Mouse (Mus musculus) cerebral cortex, adult 2 months (tissue): ENCODE results near the gene Dlg2.

ENCODE experiments used
- WGBS: fragments of 180-500 bp; shearing (Covaris S2); methylation state at CpG from one replicate; pipeline ENCODE4 v1.1.7; 2018; 5-methylcytosine and 5-hydroxymethylcytosine counted together

Dlg2 gene

DNA sequence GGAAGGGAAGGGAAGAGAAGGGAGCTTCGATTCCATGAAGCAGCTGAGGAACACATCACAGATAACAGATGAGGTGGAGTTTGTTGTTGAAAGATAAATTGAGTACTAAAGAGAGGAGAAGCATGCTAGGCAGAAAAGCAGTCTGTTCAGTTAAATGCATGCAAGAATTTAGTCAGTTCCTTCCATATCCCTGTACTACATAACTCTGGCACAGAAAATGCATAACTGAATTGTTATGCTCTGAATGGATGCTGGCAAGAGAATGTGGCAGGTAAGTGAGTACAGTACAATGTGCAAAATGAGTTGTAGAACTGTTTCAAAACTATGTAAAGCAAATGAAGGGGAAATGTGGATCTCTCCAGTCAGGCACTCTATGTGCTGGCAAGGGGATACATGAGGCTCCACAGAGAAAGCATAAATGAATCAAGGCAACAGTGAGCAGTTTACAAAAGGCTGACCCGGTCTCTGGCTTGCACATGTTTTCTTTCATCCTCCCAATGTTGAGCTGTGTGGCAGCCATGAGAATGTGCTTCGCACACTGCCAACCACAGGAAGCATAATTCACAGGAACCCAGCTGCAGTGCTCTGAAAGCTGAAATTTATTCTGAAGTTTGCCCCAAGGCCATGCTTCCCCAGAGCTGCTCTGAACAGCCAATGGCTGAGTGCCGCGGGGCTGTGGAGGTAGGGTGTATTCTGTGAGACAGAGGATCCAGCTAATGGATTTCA is 1386.5 kb downstream of the Dlg2 start:
- WGBS, result 27% methylated on average over 5 of the region's 5 CpGs

DNA sequence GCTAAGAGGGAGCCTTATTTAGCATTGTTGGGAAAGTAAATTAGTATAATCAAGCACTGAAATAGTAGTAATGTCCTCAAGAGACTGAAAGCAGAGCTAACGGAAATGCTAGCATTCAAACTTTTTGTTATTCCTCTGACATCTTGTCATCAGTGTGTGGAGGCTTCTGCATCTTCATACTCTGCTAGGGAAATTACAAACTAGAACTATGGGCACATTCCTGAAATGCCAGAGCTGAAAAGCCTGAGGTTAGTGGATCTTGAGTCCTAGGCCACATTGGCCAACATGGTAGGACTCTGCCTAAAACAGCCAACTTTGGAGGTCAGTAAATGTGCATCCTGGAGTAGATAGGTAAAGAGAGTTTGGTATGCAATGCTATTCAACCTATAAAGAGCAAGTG is 1392.4 kb downstream of the Dlg2 start:
- 56% methylated on average over 1 of the region's 1 CpGs for WGBS

DNA sequence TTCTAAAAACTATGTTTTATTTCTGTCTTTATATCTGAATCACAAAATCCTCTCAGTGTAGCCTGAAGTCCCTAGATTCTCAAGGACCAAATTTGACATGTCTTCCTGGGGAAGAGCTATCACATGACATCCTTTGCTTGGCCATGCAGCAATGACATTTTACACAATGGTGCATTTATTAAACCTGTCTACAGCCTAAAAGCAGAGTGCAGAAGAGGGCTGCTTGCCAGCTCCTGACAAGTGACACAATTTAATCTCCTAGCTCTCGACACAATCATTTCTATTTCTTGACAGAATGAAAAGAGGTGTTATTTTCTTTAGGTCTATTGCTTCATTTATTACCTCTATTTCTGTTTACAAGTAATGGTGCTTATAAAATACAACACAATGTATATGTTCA is 1400.4 kb downstream of the Dlg2 start:
- 26% methylated on average over 1 of the region's 1 CpGs for WGBS

DNA sequence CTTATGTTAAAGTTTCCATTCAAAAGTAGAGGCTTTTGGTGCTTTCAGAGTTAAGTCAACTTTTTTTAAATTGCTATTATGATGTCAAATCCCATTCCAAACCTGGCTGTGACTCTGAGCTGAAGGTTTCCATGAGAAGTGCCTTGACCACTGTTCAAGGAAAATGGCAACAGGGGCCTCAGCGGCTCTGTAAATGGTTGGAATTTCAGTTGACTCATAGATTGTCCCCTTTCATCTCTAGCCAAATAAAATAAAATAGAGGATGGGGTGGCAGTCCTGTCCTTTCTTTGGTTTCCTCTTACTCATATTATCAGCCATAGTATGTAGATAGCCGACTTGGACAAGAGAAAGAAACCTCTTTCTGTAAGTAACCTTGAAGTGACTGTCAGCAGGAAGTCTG is 1401.3 kb downstream of the Dlg2 start:
- WGBS, result 79% methylated on average over 2 of the region's 2 CpGs

DNA sequence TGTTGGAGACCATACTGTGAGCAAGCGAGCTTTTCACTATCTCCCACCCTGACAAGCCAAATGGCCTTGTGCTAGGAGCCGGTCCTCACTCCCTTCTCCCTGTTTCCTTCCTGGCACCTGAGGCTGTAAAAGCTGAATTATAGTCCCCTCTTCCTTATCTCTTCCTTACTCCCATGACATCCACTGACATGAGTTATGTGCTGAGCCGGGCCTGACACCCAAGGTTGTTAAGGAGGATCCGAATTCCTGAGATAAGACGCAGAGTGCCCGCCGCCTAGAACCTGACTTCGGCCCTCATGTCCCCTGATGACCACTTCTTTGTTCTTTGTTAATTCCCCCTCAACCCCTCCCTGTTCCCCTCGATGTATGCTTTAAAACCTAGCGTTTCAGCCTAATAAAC is 1409.9 kb downstream of the Dlg2 start:
- 87% methylated on average over 10 of the region's 10 CpGs for WGBS

DNA sequence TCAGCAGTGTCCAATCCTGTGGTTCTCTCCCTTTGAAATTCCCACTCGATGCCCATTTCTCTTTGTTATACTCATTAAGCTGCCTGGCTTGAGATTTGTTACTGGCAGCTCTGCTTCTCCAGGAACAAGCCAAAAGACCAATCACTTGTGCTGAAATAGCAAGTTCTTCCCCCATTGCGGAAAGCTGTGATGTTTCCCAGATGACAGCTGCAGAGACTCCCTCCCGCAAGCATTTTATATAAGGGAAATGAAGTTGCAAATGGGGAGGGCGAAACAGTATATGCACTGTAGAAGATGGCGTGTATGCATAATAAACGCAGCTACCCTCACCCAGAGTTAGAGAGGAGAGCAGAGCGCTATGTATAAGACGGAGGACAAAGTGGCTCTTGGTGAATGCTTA is 1417.5 kb downstream of the Dlg2 start:
- WGBS, result 54% methylated on average over 8 of the region's 8 CpGs

DNA sequence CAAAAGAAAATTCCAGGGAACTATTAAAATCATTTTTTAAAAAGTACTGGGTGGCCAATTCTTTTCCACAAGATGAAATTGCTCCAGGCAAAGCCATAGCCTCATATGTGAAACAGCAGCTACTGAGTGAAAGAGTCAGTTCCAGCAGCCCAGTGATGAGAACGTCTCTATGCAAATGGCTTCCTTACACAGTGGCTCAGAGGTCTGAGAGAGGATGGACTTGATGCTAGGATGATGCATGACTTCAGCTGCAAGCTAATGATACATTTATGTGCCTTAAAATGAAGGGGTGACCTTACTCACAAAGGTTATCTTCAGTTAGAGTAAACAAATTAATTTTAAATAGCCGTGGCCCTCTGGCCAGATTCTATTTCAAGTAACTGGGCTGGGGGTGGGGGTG is 1420.5 kb downstream of the Dlg2 start:
- 34% methylated on average over 2 of the region's 2 CpGs for WGBS

DNA sequence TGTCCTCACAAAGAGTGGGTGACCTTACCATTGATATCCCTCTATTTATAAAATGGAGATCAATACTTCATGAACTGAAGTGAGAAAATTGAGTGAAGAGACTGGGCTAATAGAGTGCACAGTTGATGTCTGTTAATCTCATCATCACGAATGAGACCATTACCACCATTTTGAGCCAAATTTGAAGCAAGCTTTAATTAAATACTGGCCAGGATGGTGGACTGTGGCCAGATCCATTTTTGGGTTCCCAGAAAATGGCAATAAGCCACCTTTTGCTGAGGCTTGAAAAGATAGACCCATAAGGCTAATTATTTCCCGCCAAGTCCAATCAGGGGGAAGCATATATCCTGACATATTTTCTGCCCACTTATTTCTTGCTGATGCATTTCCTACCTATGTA is 1421.0 kb downstream of the Dlg2 start:
- WGBS, result 73% methylated on average over 2 of the region's 2 CpGs

DNA sequence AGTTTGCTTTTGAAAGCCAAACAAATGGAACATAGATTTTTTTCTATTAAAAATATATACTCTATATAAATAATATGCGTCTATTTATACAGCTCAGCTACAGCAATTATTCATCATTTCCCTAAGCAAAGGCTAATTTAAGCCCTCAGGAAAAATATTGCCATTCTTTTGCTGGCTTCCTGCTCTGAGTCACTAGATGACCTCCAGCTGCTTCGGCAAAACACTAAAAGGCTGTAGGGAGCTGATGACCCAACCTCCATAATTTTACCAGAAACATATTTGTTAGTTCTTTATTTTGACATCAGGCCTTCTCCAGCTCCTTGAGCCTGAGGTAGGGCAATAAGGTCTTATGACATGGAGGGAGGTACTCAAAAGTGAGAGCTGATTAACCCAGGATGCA is 1426.0 kb downstream of the Dlg2 start:
- 74% methylated on average over 2 of the region's 2 CpGs for WGBS

DNA sequence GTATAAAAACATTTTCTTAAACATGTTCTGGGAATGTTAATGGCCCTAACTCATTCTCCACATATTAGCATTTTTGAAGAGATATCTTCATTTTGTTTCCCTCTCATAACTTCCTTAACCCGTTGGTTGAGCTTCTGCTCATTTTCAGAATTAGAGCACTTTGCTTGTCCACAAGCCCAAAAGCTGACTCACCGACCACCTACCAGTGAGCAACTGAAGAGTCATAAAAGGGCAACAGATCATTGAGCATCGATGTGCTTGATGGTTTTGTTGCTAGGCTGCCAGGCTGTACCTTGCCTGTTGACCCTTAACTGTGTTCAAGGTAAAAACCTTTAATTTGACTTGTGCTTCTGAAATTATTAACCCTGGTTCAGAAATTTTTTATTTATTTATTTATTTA is 1440.3 kb downstream of the Dlg2 start:
- WGBS, result 59% methylated on average over 3 of the region's 3 CpGs

DNA sequence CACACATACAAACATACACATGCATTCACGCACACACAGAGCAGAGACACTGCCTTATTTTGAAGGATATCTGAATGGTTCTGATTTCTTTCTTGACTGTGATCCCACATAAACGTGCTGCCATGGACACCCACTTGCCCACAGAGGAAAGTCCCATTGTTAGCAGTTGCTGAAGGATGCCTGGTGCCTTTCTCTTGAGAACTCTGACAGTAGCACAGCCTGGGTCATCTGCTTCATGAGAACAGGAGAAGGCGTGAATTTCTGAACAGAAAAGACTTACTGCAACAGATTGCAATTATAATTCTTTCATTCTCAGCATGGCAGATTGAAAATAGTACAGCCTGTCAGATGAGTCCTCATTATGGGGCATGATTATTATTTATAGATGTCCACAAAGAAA is 1442.6 kb downstream of the Dlg2 start:
- 55% methylated on average over 3 of the region's 3 CpGs for WGBS

DNA sequence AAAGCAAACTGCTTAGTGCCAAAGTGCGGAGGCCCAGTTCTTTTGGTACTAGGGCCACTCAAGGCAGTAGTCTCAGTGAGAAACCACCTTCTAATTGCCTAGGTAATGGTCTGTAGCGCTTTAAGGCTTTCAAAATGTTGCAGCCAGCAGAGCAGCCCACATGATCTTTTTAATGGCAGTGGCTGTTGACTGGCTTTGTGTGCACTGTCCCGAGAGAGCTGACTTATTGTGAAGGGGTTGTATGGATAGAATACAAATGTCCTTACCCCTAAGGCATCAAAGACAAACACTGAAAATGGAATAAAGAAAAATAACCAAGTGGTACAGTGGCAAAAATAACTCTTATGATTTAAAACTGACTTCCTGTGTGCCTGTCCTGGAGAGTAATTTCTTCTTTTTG is 1443.3 kb downstream of the Dlg2 start:
- WGBS, result 61% methylated on average over 3 of the region's 3 CpGs

DNA sequence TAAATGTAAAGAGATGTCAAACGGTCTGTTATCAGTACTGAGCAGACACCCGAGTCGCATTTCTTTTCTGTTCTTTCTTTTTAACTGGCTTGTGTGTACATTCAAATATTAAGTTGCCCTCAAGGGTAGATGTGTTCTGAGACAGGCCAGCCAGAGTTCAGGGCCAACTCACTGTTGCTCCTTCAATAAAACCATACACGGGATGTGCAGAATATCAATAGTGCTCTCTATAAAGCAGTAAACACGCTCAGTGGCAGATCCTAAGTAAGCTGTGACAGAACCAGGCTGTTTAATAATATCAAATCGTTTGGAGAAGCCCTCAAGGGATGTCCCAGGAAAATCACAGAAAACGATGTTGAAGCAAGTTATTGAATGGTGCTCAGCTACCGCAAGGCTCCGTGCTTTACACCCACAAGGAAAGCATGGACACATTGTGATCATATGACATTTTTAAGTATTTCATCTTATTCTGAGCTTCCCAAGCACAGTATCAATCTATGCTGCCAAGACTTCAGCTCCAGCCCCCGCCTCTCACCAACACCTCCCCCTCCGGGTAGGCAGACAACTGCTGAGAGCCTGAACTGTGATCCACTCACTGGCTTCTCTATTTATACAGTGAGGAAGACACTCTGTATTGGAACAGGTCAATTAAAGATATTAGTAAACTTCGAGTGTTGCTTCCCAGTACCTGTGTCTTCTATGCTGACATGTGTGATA is 1458.6 kb downstream of the Dlg2 start:
- WGBS, result 32% methylated on average over 12 of the region's 12 CpGs

DNA sequence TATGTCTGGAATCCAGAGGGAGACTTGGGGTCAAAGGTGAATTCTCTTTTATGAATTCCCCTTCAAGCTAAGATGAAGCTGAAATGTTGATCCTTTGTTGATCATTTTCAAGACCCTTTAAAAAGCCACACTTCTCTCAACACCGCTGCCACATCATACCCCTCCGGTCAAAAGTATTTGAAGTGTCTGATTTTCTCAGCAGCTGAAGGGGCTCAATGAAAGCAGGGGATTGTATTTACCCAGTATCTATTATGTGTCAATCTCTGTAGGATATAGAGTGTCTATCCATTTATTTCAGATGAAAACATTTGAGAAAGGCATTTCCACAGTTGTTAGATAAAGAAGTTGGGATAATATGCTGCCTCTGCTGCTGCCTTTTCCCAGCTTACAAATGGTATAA is 1459.7 kb downstream of the Dlg2 start:
- WGBS, result 85% methylated on average over 2 of the region's 2 CpGs

DNA sequence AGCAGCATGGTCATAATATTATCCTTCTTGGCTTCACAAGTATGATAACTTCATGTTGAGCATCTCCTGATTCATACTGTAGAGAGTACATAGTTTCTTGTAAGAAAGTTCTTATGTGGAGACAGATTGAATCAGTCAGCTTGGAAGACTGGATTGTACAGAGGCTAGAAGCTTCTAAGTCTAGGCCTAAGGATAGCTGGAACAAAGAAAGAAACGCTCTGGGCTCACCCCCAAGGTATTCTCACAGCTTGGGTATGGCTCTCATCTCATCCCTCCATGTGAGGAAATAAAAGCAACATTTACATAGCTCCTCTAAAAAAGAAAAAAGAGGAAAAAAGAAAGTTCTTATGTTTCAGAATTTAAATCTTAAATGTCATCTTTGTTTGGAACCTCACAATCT is 1466.8 kb downstream of the Dlg2 start:
- 42% methylated on average over 1 of the region's 1 CpGs for WGBS

DNA sequence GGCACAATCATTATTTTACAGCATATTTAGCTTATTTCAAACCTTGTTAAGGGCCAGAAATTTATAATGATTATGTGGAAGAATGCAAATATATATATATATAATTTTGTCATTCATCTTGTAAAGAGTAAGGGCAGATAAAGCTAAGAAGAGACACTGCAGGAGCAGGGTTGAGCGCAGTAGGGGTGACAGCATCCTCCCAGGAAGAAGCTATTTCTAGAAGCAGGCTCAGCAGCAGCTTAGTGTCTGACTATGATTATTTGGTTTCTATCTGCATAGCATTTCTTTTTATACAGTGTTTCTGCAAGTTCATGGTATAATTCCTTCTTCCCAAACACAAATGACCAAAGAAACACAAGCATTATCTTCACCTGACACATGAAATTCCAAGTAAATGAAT is 1479.1 kb downstream of the Dlg2 start:
- 50% methylated on average over 1 of the region's 1 CpGs for WGBS

DNA sequence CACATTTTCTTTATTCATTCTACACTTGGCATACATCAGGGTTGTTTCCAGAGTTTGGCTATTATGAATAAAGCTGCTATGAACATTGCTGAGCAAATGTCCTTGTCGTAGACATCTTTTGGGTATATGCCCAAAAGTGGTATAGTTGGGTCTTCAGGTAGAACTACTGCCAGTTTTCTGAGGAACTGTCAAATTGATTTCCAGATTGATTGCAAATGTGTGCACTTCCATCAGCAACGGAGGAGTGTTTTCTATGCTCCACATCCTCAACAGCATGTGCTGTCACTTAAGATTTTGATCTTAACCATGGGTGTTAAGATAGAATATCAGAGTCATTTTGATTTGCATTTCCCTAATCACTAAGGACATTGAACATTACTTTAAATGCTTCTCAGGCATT is 1486.5 kb downstream of the Dlg2 start:
- WGBS, result 56% methylated on average over 2 of the region's 2 CpGs

DNA sequence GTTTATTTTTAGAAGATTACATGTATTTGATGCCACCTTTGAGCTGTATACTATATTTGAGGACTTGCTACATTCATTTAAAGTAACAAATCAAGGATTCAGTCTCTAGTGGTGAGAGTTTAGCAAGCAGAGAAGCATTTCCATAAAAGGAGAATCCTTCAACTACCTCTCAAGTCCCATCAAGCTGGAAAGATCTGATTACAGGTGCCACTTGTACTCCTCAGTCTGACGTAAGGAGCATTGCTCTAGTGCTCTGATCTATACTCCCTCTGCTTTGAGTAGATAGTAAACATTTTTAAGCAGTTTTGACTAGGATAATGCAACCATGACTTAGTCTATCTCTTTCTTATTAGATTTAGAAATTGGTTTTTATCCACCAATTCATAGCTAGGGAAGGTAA is 1496.5 kb downstream of the Dlg2 start:
- WGBS, result 79% methylated on average over 1 of the region's 1 CpGs

DNA sequence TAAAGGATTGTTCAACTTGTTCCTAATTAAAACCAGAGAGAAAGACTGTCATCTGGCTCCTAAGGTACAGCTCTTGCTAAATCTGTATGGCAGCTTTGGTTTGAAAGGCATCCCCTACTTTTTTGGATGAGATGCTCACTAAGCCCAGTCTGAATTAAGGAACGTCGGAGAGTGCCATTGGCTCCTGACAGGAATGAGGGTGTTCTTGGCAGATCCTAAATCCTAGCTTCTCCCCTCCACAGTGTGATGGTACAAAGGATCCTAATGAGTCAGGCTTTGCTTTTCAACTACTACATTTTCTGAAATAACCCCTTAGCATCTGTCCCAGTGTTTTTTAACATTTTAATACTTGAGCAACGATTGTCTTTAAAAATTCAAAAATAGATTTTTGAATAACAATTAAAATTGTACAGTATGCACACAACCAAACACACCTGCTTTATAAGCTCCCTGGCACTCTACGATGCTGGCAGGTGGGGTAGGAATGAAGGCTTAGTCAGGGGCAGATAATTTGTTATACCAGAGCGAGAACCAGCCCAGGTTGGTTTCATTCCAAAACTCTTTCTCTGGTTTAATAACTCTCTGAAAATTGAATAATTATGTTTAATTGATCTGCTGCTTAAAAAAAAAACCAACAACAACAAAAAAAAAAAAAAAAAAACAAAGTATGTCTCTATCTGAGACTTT is 1527.4 kb downstream of the Dlg2 start:
- 48% methylated on average over 5 of the region's 5 CpGs for WGBS

DNA sequence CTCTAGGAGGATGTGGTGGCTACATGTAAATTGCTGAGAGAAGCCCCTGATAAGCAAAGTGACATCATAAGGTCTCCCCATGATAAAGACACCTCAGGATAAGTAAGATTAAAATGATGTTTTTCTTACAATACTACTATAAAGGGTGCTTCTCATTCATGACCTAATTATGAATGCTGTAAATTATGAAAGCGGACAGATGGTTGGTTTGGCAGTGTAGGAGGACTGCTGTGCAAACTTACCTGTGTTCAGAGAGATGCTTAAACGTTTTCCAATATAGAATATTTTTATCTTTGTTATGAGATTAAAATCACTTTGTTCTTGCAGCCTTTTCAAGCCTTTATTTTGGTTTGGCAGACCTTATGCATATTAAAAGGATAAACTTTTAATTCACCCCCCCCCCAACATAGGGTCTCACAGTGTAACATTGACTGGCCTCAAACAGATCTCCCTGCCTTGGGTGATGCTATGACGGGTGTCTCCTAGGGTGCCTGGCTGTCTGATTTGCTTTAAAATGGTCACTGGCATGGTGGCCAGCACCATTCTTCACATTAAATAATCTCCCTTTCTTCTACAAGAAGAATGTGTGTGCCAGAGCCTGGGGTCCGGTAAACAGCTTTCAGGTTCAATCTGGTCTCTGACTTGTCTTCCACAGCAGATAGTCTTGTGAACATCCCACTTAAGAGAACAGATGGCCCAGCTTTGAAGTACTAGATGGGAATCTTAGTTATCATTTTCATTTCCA is 1529.4 kb downstream of the Dlg2 start:
- WGBS, result 56% methylated on average over 4 of the region's 4 CpGs

DNA sequence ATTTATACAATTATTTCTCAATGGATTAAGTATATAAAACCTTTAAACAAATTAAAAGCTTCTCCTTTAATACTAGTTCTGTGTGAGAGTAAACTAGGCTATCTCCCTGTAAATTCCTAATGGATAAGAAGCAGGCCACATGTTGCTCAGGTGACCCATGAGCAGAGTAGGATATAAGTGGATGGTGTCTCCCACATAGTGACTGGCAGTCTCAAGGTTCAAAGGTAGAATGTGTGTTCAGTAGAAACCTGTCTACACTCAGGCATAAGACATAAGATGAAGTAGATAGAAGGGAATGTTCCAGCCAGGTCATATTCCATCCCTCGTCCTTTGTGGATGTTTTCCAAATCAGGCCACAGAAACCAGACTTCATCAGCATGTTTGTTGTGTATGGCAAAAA is 1532.2 kb downstream of the Dlg2 start:
- 95% methylated on average over 1 of the region's 1 CpGs for WGBS

DNA sequence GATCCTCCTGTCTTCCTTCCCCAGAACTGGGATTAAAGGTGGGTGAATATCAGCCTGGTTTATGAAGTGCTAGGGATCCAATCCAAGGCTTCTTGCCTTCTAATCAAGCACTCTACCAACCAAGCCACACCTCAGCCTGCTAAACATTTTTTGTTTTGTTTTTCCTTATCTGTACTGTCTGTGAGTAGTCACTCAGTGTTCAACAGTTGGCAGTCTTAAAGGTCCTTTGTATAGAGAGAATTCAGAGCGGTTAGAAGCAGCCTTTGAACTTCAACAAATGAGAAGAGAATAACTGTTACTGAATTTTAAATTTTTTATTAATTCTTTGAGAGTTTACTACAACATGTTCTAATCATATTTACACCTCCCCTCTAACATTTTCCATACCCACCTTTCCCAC is 1548.5 kb downstream of the Dlg2 start:
- WGBS, result 66% methylated on average over 1 of the region's 1 CpGs
